Mouse (Mus musculus) liver, adult (tissue): Measurements from ENCODE around the gene Rchy1.

Experiments
- GATA4 ChIP-seq: IDR thresholded peaks from 2 replicates; pipeline ENCODE4 v1.6.1; 2014; ENCODE audit warnings: mild to moderate bottlenecking, low read length; ENCODE audit not compliant: insufficient replicate concordance

Rchy1 gene

GRCm38 (mm10) chr5:91909010-91909620 lies 53.8 kb downstream of the Rchy1 start:
- no peak for TF ChIP-seq GATA4
